Mouse (Mus musculus) common myeloid progenitor, adult 5-6 weeks (primary cell): ENCODE measurements around the gene Gimap4. TPM values are rescaled to one million over a fixed set of nuclear protein-coding genes. Genes with fewer than 3 reads are reported as not detected.
"Not testable (repeated sequence)": the region's sequence is repeated elsewhere in the genome, so short reads cannot be mapped to it uniquely, and the experiment has no call there.

Source experiments
- ATAC-seq: replicated peaks from 2 replicates; pipeline ENCODE4 v1.8.0; 2016; ENCODE audit warnings: low read depth, mild to moderate bottlenecking, moderate TSS enrichment, inconsistent platforms; ENCODE audit not compliant: poor library complexity, severe bottlenecking
- total RNA-seq: library from RNA; stranded (forward); fragments of 200-1000, 187-1606 nt; gene quantifications from 2 replicates; pipeline ENCODE4 v1.2.3, GENCODE M21; 2017

The Gimap4 gene
- total RNA-seq, 1 experiment from 2014 or later = 7.3 TPM

DNA sequence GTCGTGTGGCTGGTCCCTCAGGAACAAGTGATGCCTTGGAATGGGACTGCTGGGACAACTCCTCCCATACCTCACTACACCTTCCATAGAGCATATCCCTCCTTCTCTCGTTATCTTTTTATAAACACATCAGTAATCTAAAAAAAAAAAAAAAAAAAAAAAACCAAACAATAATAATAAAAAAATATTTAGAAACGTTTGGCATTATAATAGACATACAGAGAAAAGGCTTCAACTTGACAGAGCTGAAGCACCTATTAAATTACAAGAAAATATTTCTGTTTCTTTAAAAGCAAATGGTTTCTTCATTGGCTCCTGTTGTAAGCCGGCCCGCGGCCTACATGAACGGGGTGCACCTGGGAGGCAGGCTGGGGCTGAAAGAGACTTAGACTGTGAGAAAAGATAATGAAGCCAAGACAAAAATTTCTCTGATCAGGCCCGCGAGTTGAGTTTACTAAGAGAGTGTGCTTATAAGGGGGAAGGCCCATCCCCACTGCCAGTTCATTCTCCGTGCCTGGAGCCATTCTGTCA lies 8.9 kb upstream of the Gimap4 start:
- no peak for ATAC-seq

DNA sequence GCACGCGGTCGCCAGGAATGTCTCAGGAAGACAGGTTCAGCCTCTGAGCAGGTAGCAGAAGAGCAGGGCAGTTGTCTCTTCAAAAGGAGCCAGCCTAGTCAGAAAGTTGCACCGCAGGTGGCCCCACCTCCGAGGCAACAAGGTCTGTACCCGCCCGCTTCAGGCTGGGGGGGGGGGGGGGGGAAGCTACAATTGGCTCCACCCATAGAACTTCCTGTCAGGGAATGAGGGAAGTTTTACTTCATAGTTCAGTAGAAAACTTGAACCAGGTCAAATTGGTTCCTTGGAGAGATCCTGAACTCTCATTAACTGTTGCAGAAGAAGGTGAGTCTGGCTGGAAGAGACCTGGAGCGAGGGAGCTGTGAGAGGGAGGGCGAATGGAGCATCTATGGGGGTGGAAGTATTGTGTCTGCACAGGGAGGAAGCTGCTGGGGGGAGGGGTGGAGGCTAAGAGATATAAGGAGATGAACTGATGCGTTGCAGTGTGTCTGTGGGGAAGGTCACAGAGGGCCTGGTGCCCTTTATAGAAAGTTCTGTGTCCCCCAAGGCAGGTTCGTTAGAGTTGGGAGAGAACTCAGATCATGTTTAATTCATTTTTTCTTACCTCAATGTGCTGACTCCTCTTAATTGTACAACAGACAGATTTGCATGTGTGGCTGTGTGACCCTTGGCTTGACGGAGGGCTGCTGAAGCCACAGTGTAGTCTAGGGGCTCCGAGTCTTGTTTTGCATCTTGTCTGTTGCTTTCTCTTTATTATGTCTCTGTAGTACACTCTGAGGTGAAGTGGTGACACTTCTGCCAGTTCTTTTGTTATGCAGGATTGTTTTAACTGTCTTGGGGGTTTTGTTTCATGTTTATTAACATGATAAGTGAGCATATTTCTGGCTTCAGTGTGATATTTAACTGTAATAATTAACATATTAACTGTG lies 8.2 kb upstream of the Gimap4 start, which contains the start of gene Gimap9:
Gimap9 (plus strand) TSS at position 199 of the 929 bp plus-strand sequence.
- ATAC-seq = peak; percentile 74

DNA sequence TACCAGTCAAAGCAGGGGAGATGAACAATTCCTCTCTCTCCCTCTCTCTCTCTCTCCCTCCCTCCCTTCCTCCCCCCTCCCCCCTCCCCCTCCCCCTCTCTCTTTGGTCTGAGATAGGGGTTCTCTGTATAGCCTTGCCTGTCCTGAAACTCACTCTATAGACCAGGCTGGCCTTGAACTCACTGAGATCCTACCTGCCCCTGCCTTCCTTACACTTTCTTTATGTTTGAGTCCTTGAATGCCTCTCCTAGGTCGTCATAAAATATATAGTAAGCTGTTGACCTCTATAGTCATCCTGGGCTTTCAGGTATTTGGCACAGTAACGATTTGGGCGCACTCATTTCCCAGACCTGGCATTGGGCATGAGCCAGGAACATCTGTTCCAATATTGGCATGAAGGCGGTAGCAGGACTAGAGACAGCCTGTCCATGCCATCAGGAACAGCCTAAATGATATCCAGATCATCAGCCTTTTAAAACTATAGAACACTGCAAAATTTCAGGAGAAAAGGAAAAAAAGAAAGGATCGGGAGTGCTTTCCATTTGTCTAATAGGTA lies 7.4 kb upstream of the Gimap4 start:
- ATAC-seq = no peak

DNA sequence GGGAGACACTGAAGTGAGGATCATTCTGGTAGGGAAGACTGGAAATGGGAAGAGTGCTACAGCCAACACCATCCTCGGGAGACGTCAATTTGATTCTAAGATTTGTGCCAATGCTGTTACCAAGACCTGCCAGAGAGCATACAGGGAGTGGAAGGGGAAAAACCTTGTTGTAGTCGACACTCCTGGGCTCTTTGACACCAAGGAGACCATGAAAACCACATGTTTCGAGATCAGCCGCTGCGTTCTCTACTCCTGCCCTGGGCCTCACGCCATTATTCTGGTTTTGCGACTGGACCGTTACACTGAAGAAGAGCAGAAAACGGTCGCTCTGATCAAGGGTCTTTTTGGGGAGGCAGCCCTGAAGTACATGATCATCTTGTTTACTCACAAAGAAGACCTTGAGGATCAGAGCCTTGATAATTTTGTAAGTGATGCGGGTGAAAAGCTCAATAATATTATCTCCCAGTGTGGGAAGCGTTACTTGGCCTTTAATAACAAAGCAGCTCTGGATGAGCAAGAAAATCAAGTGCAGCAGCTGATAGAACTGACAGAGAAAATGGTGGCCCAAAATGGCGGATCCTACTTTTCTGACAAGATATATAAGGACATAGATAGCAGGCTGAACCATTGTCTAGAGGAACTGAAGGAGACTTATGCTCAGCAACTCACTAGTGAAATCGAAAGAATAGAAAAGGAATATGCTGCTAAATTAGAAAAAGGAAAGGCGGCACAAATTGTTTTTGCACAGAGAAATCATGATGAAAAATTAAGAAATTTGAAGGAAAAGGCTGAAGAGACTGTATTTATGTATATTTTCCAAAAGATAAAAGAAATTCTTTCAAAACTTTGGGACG lies 6.6 kb upstream of the Gimap4 start:
- ATAC-seq = no peak

DNA sequence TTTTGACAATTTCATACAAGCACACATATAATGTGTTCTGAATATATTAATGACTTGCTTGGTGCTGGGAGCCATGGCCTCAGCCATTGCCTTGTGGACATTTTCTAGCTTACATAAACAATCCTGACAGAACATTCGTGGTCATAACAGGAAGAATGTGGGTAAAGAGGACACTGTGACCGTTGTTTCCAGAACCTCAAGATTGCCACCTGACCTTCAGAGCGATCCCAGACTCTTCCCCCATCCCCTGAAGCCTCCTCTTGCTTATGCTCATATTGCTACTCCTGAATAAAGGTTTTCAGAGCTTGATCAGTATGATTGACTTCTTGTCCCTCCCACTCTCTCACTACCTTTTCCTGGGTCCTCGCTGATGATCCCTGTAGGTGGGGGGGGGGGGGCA lies 6.0 kb upstream of the Gimap4 start:
- no peak for ATAC-seq

DNA sequence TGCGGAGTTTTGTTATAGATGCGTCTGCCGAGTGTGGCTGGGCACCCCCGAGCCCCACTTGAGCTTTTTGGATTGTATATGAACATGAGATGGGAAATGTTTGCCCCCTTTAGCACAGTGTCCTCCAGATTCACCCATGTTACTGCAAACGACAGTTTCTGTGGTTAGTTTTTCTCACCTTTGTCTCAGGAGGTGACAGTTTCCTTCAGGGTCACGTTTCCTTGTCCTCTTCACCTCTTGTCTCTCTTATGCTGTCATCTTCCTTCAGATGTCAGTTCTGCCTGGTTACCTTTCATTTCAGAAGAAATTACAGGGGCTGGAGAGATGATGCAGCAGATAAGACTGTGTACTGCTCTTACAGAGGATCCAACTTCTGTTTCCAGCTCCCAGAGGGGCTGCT lies 4.6 kb upstream of the Gimap4 start:
- ATAC-seq = no peak

DNA sequence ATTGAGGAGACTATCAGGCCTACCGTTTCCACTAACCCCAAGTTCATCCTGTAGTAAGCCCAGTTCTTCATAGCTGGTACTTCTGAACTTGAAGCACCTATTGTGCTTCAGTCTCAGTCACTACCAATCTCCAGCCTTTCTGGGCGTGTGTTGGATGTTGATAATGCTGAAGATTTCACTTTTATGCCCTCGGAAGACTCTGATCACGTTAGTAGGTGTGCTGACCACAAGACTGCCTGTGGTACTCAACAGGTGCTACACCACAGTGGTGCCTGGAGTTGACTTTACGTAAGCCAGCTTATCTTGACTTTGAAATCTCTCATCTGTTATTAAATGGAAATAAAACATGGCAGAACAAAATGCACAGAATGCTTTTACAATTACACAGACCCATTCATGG lies 3.9 kb upstream of the Gimap4 start:
- ATAC-seq = no peak

DNA sequence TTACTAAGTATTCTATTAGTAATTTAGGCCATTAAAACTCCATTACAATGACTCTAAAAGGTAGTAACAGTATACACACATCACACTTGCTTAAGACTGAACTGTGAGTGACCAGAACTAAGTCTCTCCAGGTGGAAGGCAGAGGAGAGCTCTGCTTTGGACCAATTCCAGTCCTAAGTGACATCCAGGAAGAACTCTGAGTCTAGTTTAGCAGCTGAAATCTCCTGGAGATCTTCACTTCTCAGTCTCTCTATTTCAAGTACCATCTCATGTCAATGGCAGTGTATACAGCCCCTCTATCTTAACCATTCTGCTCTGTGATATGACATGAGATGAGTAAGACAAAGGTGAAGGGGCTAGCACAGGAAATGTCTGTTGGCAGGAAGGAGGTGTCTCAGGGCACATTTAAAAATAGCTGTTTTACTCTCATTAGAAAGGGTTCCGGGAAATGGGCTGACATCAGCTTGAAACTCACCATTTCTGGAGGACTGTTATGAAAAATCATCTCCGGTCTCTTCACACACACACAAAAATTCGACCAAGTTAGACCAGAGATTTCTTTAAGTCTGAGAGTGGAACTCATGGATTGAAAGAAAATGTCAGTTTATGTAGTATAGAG lies 2.8 kb upstream of the Gimap4 start:
- no peak for ATAC-seq

DNA sequence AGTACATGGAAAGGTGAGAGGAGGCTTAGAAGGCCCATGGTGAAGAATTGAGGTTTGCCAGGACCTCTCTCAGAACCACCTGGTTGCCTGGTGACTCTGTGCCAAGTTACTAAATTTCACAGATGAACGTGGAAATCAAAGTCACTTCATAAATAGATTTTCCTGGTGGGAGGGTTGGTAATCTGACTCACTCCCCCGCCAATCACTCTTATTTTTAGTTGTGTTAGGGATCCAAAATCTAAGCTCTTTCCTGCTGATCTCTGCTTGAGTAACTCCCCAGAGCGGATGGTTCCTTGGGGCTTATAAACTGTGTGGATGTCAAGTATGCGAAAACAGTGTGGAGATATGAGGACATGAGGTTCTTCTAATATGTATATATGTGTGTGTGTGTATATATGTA lies 2.1 kb upstream of the Gimap4 start:
- no peak for ATAC-seq

DNA sequence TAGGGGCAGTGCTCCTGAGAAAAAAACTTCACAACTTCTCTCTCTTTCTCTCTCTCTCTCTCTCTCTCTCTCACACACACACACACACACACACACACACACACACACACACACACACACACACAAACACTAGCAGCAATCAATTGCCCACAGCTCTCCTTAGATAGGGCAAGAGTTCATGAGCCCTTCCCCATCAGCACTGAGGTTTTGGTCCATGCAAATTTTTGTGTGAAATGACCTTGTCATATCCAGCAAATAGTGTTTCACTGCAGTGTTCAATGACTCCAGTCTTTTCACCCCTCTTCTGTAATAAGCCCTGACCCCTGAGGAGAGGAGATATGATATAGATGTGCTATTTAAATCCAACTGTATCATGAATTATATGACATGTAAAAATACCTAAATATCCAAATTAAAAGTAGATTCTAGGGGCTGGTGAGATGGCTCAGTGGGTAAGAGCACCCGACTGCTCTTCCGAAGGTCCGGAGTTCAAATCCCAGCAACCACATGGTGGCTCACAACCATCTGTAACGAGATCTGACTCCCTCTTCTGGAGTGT lies 1.0 kb upstream of the Gimap4 start:
- not testable (repeated sequence) for ATAC-seq

DNA sequence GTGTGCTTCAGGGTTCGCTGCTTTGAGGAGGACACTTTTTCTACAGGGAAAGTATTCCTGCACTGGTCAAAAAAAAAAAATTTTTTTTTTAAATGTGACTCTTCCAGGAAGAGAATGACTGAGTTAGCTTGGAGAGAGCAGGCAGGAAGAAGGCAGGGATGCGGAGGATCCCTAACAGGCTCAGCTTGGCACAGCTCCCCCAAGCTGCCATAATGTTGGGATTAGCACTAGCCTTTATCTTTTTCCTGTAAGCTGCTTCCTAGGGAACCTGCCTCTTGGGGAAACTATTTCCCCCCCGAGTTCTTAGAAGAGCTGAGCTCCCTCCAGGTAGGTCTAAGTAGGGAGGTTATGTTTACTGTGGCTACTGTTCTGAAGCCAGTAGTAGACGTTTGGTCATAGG lies 457 bp downstream of the Gimap4 start:
- no peak for ATAC-seq

DNA sequence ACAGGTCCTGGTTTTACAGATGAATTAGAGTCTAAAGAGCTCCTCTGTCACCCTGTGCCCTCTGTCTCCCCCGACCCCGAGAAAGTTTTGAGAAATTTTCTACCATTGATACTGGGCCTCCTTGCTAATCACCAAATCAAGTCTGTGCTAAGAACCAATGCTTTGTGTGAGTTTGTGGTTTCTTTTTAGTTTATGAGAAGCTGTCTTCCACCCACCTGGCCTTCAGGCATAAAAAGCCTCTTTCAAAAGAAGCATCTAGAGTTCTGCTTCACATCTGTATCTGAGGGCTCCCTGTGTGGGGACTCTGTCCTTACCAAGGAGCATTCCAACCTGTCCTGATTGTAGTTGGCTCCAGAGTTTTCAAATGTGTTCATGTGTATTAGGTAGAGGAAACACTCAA lies 902 bp downstream of the Gimap4 start:
- ATAC-seq = no peak

DNA sequence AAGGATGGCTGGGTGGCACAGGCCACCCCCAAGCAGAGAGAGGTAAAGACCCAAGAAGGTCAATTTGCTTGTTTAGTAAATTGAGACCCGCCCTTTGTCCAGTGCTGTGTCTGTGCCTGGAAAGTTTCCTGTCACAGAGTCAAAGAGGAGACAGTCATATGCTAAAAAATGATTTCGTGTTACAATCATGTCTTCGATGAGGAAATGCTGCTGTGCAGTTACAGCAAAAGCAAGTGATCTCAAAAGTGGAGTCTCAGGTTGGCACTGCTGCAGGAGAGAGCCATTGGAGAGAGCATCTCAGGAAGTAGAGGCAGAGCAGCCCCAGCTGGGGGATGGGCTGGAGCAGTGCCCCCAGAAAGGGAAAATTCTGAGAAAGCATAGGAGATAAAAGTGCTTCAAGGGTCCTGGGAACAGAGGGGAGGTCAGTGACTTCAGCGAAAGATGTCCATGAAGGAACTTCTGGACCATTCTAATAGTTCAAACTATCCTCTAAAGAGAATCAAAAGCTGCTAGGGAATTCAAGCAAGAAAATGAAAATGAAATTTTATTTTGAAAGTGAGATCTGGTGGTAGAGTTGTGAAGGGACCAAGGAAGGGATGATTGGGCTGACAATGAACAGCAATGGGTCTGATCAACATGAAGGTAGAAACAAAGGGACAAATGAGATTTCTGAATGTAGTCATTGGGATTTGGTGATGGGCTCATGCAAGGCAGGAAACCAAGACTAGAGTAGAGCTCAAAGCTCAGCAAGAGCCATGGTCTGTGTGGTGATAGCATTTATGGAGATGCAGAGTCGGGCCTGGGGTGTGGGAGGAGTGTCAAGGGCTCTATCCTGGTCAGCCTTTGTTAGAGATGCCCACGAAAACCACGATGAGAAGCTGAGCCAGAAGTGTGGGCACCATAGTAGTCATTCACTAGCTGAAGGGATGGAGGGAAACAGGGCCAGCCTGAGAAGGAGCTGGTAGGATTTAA lies 1.6 kb downstream of the Gimap4 start:
- peak; percentile 55 for ATAC-seq

DNA sequence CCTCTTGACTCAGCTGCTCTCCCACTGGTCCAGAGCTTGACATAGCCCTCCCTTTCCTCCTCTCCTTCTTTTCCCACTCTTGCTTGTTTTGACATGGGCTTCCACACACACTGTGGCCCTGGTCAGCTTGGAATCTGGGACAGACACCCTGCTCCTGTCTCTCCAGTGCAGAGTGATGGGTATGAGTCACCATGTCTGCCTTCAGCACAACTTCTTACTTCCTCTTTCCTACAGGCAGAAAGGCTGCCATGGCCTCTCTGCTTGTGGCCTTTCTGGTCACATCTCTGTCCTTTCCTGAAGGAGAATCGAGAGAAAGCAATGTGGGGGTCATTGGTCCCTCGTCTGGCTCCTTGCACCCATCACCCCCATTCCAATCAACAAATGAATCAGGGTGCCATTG lies 2.7 kb downstream of the Gimap4 start:
- ATAC-seq = peak; percentile 91

DNA sequence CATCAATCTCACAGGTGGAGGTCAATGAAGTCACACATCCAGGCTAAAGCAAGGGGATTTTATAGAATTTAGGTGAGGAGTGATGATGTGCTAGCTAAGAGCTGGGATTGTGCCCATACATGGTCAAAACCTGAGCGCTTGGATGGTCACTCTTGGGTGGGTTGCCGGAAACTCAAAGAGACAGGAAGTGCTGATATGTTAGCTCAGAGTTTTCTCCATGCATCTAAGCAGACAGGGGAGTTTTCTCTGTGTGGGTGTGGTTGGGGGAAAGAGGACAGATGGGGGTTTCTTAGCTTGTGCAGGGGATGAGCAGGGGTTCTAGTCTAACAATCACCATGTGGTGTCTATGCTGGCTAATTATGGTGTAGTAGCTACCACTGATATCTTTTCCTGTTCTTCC lies 5.0 kb downstream of the Gimap4 start:
- ATAC-seq = no peak

DNA sequence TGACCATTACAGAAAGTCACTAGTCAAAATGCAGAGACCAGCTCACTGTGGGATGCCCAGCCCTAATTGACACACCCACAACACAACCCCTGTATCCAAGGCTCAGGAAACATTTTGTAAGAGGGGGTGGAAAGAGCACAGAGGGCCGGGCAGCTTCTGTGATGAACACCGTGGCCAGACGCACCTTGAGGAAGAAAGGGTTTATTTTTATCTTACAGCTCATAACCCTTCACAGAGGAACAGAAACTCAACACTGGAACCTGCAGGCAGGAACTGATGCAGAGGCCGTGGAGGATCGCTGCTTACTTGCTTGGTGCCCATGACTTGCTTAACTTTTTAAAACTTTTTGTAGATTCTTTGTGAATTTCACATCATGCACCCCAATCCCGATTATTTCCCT lies 8.6 kb downstream of the Gimap4 start:
- ATAC-seq = 0 out of 2 replicates have a peak, but pooled peaks have one; percentile 22

DNA sequence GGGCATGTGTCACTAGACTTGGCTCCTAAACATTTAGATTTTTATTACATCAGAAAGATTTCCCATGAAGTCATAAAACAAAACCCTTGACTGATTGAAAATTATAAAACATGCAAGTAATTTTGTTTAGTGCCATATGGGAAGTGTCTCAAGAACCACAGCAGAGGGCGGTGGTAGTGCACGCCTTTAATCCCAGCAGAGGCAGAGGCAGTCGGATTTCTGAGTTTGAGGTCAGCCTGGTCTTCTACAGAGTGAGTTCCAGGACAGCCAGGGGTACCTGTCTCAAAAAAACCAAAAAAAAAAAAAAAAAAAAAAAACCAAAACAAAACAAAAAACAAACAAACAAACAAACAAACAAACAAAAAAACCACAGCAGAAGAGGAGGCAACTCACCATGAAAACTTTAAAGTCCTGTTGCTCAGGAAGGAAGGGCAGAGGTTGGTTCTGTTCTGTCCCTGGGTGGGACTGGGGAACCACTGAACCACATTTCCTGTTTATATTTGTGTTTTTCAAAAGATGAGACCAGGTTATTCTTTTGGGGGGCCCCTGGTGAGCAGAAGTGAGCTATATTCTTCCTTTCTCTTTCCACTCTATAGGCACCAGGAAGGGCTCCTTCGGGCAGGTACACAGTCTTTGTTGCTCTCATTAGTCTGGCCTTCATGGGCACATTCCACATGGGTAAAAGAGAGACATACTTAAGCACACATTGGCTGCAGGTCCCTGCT lies 12.6 kb downstream of the Gimap4 start:
- ATAC-seq = no peak

DNA sequence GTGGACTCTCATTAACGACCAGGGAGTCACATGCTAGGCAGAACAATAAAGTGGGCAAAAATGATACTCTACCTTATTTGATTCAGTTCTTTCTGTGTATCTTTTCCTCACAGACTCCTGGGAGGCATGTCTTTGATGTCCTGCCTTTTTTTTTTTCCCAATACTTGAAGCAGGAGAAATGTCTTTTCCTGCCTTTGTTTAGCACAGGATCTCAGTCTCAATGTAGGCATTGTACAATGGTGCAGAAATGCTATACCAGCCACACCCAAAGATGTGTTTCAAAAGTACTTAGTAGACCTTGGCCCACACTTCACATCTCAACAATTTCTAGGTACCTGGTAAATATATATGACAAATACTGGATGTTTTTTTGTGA lies 13.2 kb downstream of the Gimap4 start:
- ATAC-seq = no peak
